Mouse (Mus musculus) embryonic facial prominence, embryonic 15.5 days (tissue): ENCODE measurements at regions not wholly inside any gene's neighbourhood (a gene's known extent, or its start where the extent isn't known, plus 50 kb on each side); places are given as distances from the start of the nearest gene placed in this dataset.

Experiments used
- ATAC-seq: fragments of 200-750 bp; cut with Nextera tagmentation; 2 replicates; pipeline ENCODE4 v1.8.0; 2017; ENCODE audit warnings: low read depth, moderate TSS enrichment; ENCODE audit not compliant: insufficient number of reproducible peaks, low FRiP score, low TSS enrichment
- H3K27ac ChIP-seq: fragments of 300-500 bp; sonication (generic); replicated peaks from 2 replicates; pipeline ENCODE4 v1.5.1; 2015; ENCODE audit warnings: mild to moderate bottlenecking, inconsistent platforms
- H3K27me3 ChIP-seq: fragments of 300-500 bp; sonication (generic); 2 replicates; pipeline ENCODE4 v1.6.1; 2015; ENCODE audit warnings: inconsistent platforms
- H3K36me3 ChIP-seq: fragments of 300-500 bp; sonication (generic); 2 replicates; pipeline ENCODE4 v1.6.1; 2015; ENCODE audit warnings: mild to moderate bottlenecking, inconsistent platforms
- H3K4me1 ChIP-seq: fragments of 300-500 bp; sonication (generic); 2 replicates; pipeline ENCODE4 v1.6.1; 2015; ENCODE audit warnings: inconsistent platforms
- H3K4me2 ChIP-seq: fragments of 300-500 bp; sonication (generic); replicated peaks from 2 replicates; pipeline ENCODE4 v1.6.1; 2015; ENCODE audit warnings: mild to moderate bottlenecking, inconsistent platforms
- H3K4me3 ChIP-seq: fragments of 300-500 bp; sonication (generic); replicated peaks from 2 replicates; pipeline ENCODE4 v1.5.1; 2015; ENCODE audit warnings: mild to moderate bottlenecking, inconsistent platforms
- H3K9ac ChIP-seq: fragments of 300-500 bp; sonication (generic); 2 replicates; pipeline ENCODE4 v1.6.1; 2015; ENCODE audit warnings: inconsistent platforms
- H3K9me3 ChIP-seq: fragments of 300-500 bp; sonication (generic); replicated peaks from 2 replicates; pipeline ENCODE4 v1.6.1; 2016; ENCODE audit warnings: inconsistent platforms
- WGBS: fragments of 180-500 bp; shearing (Covaris S2); methylation state at CpG from one replicate; pipeline ENCODE4 v1.1.7; 2015; 5-methylcytosine and 5-hydroxymethylcytosine counted together

DNA sequence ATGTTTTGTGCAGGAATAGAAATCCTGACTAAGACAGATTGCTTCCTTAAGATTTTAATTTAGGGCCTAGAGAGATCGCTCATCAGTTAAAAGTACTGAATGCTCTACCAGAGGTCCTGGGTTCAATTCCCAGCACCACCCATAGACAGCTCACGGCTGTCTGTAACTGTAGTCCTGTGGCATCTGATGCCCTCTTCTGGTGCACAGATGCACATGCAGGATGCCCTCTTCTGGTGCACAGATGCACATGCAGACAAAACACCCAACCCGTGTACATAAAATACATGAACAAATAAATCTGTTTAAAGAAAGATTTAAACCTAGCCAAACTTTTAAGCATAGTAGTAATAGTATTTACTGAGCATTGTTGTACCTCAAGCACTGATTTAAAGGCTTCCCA, 181.2 kb upstream of the Pou3f3 start:
- H3K9ac ChIP-seq: no peak overlapping the region
- no peak overlapping the region for H3K4me2 ChIP-seq
- no peak overlapping the region for H3K4me3 ChIP-seq
- H3K9me3 ChIP-seq: no peaks in the 10 kb centered on the region
- H3K36me3 ChIP-seq: no peaks in the 10 kb centered on the region
- ATAC-seq: no peak
- no peaks in the 10 kb centered on the region for H3K27me3 ChIP-seq
- 95% methylated on average over 3 of the region's 3 CpGs for WGBS
- H3K27ac ChIP-seq: no peak overlapping the region
- H3K4me1 ChIP-seq: no peaks in the 10 kb centered on the region

DNA sequence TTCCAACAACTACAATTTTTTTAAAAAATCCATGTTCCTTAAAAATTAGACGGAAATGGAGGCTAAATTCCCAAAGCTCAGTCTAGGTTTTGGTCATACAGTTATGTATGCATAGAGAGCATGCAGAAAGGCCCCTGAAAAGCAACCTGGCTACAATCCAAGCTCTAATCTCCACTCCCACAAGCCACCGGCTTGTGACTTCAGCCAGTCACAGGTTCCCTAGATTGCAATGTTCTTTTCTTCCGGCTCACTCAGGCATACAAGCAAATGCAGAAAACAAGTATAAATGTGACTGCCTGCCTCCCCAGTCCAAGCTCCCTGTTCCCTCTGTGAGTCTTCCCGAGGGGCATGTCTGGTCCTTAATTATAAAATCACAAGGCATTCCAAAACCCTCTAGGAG, 171.2 kb upstream of the Pou3f3 start:
- Histone ChIP-seq H3K36me3 (no peaks in the 10 kb centered on the region), H3K4me1 (no peaks in the 10 kb centered on the region), H3K4me3 (no peak overlapping the region), H3K9ac (no peak overlapping the region), H3K9me3 (no peaks in the 10 kb centered on the region), H3K4me2 (no peak overlapping the region), H3K27me3 (no peaks in the 10 kb centered on the region), H3K27ac (no peak overlapping the region)
- 43% methylated on average over 4 of the region's 4 CpGs for WGBS
- ATAC-seq: no peak

DNA sequence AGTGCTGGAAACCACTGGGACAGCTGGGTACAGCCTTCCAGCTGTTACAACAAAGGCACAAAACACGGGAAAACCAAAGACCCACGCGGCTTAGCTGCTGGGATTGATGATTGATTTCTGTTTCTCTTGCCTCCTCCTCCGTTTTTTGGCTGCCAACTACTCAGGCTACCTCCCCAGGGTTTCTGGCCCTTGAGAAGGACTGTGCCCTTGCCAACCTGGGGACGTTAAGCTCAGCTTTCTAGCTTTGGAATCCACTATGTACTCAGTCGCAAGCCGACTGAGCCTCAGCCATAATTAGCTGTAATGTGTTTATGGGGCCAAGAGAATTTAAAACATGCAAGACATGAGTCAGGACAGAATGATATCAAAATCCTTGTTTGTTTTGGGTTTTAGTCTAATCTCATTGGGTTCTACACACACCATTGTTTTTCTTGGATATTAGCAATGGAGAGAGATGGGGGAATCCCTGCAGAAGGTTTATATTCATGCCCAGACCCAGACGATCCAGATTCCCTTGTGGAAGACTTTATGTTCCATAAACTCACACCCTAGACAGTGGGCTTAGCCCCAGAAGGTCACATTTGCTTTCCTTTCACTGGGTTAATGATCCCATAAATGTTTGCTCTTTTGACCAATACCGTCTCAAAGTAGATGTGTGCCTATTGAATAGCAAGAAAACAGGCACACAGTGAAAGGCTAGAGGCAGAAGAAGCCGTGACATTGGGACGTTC, 167.7 kb upstream of the Pou3f3 start:
- Histone ChIP-seq H3K27ac (no peak overlapping the region), H3K4me3 (no peak overlapping the region), H3K9ac (no peak overlapping the region), H3K27me3 (no peaks in the 10 kb centered on the region), H3K4me1 (no peaks in the 10 kb centered on the region), H3K36me3 (no peaks in the 10 kb centered on the region), H3K9me3 (no peaks in the 10 kb centered on the region), H3K4me2 (no peak overlapping the region)
- 57% methylated on average over 11 of the region's 11 CpGs for WGBS
- no peak for ATAC-seq

DNA sequence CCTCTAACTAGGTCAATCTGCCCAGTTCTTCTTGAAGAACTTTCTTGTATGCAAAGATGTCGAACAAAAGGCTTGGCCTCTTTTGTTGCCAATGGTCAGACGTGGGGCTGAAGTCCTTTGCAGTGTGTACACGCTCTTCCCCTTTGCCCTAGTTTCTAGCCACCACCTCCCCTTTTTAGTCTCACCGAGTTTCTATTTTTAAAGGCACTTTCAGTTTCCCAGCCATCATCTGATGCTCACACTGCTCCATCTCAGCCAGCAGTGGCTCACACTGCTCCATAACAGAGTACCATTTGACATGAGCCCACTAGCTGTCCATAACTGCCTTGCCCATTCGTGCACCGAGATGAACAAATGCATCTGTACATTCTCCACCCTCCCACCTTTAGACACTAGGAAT, 162.7 kb upstream of the Pou3f3 start:
- 87% methylated on average over 6 of the region's 6 CpGs for WGBS
- no peak overlapping the region for H3K27ac ChIP-seq
- no peaks in the 10 kb centered on the region for H3K36me3 ChIP-seq
- H3K4me3 ChIP-seq: no peak overlapping the region
- no peaks in the 10 kb centered on the region for H3K4me1 ChIP-seq
- no peak overlapping the region for H3K4me2 ChIP-seq
- H3K9ac ChIP-seq: no peak overlapping the region
- no peaks in the 10 kb centered on the region for H3K9me3 ChIP-seq
- ATAC-seq: no peak
- no peaks in the 10 kb centered on the region for H3K27me3 ChIP-seq

DNA sequence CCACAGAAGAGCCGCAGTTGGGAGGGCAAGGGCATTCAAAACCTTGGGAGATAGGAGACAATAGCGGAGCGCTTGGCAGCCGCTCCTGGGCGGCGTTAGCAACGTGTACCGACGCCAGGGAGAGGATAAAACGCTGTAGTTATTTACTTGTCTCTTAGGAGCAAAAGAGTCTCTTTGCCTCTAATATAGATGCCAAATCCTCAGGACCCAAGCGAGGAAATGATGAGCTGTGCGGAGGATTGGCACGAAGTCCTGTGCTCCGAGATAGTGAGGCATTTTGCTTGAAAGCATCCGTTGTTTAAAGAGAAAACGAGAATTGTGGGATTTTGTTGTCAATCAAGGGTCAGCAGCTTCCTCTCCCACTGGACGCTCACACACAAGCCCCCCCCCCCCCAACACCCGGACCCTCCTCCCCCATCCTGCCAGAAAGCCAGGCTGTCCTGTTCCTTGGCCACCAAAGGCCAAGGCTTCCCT, 156.5 kb upstream of the Pou3f3 start:
- 54% methylated on average over 18 of the region's 18 CpGs for WGBS
- no peak overlapping the region for H3K4me3 ChIP-seq

DNA sequence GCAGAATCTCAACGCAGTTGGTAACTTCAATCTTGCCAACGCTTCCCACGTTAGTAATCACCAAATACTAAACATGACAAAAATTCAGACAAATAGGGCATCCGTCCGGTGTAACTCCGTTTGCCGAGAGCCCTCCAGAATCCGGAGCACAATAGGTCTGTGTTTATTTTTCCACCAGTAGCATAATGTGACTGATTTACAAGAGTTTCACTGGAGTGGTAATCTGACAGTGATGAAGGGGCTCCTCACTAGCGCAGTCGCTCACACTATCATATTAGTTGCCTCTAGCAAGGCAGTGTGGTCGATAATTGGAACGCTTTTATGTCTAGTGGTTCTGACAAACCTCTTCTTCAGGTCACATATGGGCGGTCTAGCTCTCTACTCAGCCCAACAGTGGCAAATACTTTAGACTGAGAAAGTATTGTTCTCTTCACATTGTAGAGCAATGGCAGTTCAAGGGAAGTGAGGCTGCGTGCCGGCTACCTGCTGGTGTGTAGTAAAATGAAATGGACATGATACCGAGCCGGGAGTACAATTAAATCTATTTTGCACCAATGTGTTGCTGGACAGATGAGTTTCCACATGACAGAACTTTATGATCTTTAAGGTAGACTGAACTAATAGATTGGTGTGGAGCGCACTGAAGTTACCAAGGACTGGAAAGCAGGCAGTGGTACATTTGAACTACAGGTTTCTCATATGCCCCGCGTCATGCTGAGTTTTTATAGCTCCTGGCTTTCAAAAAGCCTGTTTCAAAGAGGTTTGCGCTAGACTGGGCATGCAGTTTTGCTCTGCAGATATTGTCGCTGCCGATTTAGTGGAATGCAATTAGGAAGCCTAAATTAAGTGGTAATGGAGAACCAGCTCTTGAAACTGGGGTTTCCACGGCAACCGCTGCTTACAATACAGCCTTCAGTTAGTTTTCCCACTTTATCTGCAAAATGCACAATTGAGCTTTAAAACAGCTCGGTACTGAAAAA, 155.7 kb upstream of the Pou3f3 start:
- ATAC-seq: no peak
- Histone ChIP-seq H3K9me3 (no peaks in the 10 kb centered on the region), H3K27ac (no peak overlapping the region), H3K4me2 (no peak overlapping the region), H3K27me3 (no peaks in the 10 kb centered on the region), H3K36me3 (no peaks in the 10 kb centered on the region), H3K4me1 (no peaks in the 10 kb centered on the region; the same call in 1 of the 2 replicates), H3K4me3 (no peak overlapping the region), H3K9ac (no peak overlapping the region)
- 57% methylated on average over 26 of the region's 26 CpGs for WGBS

More for the DNA sequence above, 156.5 kb upstream of the Pou3f3 start:
- no peak for ATAC-seq
- Histone ChIP-seq H3K4me2 (no peak overlapping the region), H3K4me1 (no peaks in the 10 kb centered on the region; the same call in 1 of the 2 replicates), H3K9ac (no peak overlapping the region), H3K36me3 (no peaks in the 10 kb centered on the region), H3K27ac (no peak overlapping the region), H3K27me3 (no peaks in the 10 kb centered on the region), H3K9me3 (no peaks in the 10 kb centered on the region)

DNA sequence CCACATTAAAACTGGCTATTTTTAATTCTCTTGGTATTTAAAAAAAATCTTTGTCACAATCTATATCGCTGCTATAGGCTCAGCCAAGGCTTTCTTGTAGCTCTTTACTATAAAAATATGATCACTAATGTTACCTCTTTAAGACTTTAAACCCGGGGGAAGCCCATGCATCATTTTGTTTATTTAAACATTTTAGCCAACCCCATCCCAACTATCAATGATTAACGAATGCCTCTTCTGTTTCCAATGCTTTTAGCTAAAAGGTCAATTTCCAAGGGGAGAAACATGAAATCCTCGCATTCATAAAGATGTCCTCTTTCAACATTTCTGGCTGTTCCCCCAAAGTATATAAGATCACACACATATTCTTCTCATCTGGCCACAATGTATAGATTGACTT, 153.6 kb upstream of the Pou3f3 start:
- H3K4me3 ChIP-seq: no peak overlapping the region
- H3K27me3 ChIP-seq: no peaks in the 10 kb centered on the region
- no peaks in the 10 kb centered on the region for H3K36me3 ChIP-seq
- WGBS: 66% methylated on average over 4 of the region's 4 CpGs
- H3K4me1 ChIP-seq: no peaks in the 10 kb centered on the region; the same call in 1 of the 2 replicates
- H3K4me2 ChIP-seq: no peak overlapping the region
- no peaks in the 10 kb centered on the region for H3K9me3 ChIP-seq
- no peak overlapping the region for H3K9ac ChIP-seq
- no peak for ATAC-seq
- no peak overlapping the region for H3K27ac ChIP-seq

DNA sequence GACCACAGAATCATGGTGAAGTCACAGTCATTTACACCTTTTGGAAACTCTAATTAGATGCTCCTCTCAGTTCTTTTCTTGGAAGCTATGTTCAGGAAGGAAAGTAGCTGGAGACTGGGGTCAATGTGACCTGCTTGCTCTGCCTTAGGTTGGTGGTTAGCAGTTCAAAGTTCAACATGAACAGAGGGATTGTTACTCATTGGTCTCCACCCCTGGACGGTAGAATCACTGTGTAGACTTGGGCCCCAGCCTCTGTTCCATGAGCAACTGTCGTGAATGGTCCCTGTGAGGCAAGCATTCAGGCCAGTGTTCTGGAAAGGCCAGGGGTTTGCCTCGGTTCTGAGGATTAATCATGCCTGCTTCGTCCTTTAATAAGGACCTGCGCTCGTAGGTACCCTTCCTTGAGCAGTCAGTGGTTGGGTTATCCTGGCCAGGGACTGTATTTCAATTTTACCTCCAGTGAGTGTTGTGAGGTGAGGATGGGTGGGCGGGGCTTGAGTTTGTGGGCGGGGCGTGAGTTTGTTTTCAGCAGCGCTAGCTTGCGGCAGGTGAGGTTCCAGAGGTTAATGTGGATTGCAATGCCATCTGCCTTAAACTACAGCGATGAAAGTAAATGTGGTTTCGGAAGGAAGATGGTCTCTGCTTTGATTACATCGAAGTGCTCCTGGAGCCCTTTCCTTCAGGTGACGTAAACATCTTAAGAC, 152.6 kb upstream of the Pou3f3 start:
- no peak overlapping the region for H3K4me3 ChIP-seq
- no peak overlapping the region for H3K27ac ChIP-seq
- no peaks in the 10 kb centered on the region; the same call in 1 of the 2 replicates for H3K4me1 ChIP-seq
- H3K4me2 ChIP-seq: no peak overlapping the region
- no peak for ATAC-seq
- H3K9ac ChIP-seq: no peak overlapping the region
- 39% methylated on average over 15 of the region's 15 CpGs for WGBS
- no peaks in the 10 kb centered on the region for H3K27me3 ChIP-seq
- no peaks in the 10 kb centered on the region for H3K9me3 ChIP-seq
- no peaks in the 10 kb centered on the region for H3K36me3 ChIP-seq

DNA sequence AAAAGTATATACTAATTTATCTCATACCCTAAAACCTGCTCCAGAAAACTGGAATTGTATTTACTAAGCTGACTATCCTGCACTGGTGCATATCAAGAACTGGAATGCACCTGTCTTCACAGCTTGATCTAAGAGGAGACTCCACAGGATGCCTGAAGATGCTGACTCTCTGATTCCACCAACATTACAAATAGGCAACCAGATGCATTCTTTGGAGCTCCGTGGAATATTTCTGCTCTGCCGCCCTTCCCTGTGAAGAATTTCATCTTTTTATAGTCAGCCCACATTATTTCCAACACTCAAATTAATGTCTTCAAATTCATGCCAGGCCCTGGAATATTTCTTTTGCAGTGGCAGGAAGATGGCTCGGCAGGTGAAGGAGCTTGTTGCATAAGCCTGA, 148.7 kb upstream of the Pou3f3 start:
- ATAC-seq: no peak
- Histone ChIP-seq H3K27ac (no peak overlapping the region), H3K4me1 (no peaks in the 10 kb centered on the region), H3K27me3 (no peaks in the 10 kb centered on the region), H3K36me3 (no peaks in the 10 kb centered on the region), H3K4me2 (no peak overlapping the region), H3K9me3 (no peaks in the 10 kb centered on the region), H3K9ac (no peak overlapping the region), H3K4me3 (no peak overlapping the region)
- 87% methylated on average over 3 of the region's 3 CpGs for WGBS

DNA sequence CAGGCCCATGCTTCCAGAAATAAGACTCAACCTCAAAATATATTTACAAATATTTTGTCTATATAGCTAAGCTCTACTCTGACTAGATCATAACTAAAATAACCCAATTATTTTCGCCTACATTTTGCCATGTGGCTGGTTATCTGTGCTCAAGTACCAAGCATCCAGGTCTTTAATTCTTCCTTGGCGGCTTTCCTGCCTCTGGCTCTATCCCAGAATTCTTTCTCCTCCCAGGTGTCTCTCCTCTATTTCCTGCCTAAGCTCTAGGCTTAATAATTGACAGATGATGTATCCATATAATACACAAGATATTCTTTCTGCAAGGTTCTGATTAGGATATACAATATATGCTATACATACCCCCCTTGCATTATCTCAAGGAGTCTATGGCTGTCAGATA, 138.3 kb upstream of the Pou3f3 start:
- WGBS: 84% methylated on average over 2 of the region's 2 CpGs
- no peaks in the 10 kb centered on the region for H3K36me3 ChIP-seq
- no peak overlapping the region for H3K4me3 ChIP-seq
- H3K27ac ChIP-seq: no peak overlapping the region
- no peaks in the 10 kb centered on the region for H3K27me3 ChIP-seq
- H3K4me2 ChIP-seq: no peak overlapping the region
- no peak overlapping the region for H3K9ac ChIP-seq
- H3K9me3 ChIP-seq: no peaks in the 10 kb centered on the region
- no peak for ATAC-seq
- H3K4me1 ChIP-seq: no peaks in the 10 kb centered on the region

DNA sequence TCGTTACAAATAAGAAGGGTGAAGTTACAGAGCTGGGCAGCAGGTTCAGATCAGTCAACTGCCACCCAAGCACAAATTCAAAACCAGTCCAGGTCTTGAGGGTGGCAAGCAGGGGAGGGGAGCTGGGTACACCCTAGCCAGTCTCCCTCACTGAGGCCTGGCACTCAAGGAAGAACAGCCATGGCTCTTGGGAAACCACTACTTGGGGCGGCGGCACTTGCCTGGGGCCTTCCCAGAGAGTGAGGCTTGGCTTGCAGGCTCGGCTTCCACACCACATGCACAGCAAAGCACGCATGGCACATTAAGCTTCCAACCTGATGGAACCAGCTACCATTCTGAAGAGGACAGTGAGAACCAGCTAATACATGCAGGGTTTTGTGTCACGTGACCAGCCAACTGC, 127.9 kb upstream of the Pou3f3 start:
- H3K4me2 ChIP-seq: no peak overlapping the region
- no peak overlapping the region for H3K27ac ChIP-seq
- H3K4me3 ChIP-seq: no peak overlapping the region
- H3K4me1 ChIP-seq: no peaks in the 10 kb centered on the region
- H3K36me3 ChIP-seq: no peaks in the 10 kb centered on the region
- WGBS: 77% methylated on average over 6 of the region's 6 CpGs
- no peaks in the 10 kb centered on the region for H3K27me3 ChIP-seq
- no peak overlapping the region for H3K9ac ChIP-seq
- no peaks in the 10 kb centered on the region for H3K9me3 ChIP-seq
- ATAC-seq: no peak
